Mouse (Mus musculus): Measurements from ENCODE around the gene Cfap73. TPM values are rescaled to one million over a fixed set of nuclear protein-coding genes. Genes with fewer than 3 reads are reported as not detected.
A peak's percentile ranks its signal among the peaks of the same experiment; 100 is the strongest.

The Cfap73 gene
- polyA plus RNA-seq, 1 experiment: 0.30 TPM

DNA sequence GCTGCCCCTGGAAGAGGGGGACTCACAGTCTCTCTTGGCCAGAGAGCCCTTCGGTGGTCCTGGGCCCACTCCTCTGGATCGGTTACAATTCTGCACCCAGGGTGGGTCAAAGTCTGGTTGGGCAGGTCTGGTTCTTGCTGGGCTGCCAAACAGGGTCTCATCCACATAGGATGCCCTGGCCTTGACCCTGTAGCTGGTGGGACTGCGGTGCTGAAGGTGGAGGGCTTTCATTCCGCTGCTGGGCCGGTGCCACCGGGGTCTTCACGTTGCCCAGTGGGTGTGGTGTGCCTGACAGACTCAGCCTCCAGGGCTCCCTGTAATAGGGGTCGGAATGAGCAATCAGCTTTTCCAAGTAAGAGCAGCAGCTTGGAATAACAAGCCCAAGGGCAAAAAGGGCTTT, 22.6 kb downstream of the Cfap73 start:
- DNase-seq (ENCODE audit: low read depth): peak; percentile 34
- TF ChIP-seq POLR2A (IDR thresholded peaks at IDR 0.05; ENCODE audit: borderline replicate concordance, extremely low read depth, insufficient read depth, insufficient read length, poor library complexity, severe bottlenecking) (no peak), CTCF (IDR thresholded peaks at IDR 0.05; ENCODE audit: borderline replicate concordance, extremely low read depth, insufficient read depth, insufficient read length) (no peak)

DNA sequence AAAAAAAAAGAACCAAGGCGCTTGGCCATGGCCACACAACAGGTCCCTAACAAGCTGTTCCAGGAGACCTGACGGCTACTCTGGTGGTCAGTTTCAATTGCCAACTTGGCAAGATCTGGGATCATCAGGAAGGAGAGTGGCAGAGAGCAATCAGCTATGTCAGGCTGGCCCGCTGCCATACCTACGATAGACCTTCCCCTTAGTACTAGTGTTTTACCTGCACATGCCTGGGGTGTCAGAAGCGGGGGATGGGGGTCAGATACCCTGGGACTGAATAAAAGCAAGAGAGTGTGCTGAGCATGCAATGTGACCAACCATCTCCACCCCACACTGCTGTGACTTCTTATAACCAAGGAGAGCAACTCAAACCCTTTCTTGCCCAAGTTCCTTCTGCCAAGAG, 23.1 kb downstream of the Cfap73 start:
- TF ChIP-seq POLR2A (IDR thresholded peaks at IDR 0.05; ENCODE audit: borderline replicate concordance, extremely low read depth, insufficient read depth, insufficient read length, poor library complexity, severe bottlenecking) (no peak), CTCF (IDR thresholded peaks at IDR 0.05; ENCODE audit: borderline replicate concordance, extremely low read depth, insufficient read depth, insufficient read length) (no peak)
- DNase-seq (ENCODE audit: low read depth): no peak

DNA sequence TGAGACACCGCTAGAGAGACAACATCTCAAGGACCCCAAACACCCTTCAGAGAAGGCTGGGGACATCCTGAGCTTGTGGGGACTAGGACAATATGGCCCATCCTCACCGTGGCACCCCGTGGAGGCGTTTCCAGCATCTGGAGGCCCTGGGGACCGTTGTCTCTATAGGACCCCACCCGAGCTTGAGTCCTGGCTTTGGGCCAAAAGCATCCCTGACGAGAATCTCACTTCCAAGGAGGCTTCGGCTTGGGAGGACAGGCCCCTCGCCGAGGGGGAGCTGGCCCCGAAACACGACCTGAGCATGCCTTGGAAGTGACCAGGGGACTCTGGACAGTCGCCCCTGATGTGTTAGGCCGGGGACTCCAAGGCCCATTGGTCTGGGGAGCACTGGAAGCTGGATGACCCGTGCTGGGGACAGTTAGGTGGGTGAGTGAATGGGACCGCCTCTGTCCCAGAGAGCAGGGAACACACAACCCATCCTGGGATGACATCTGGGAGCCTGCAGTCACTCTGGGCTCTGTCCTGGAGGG, 24.7 kb downstream of the Cfap73 start:
- DNase-seq (ENCODE audit: low read depth): no peak

DNA sequence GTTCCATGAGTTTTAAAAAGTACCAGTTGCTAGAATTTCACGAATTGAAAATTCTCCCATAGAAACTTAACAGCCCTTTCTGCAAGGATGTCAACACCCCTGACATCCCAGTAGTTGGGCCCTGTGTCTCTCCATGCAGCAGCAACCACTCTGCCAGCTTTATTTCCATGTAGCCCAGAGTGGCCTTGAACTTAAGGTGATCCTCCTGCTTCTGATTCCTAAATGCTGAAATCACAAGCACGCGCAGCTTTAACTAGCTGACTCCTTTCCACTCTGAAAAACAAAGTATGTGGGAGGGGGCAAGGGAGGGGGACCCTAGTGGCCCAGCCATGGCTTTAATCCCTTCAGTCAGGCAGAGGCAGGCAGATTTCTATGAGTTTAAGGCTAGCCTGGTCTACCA, 26.7 kb downstream of the Cfap73 start:
- TF ChIP-seq CTCF (IDR thresholded peaks at IDR 0.05; ENCODE audit: borderline replicate concordance, extremely low read depth, insufficient read depth, insufficient read length): no peak
- TF ChIP-seq POLR2A (IDR thresholded peaks at IDR 0.05; ENCODE audit: borderline replicate concordance, extremely low read depth, insufficient read depth, insufficient read length, poor library complexity, severe bottlenecking): no peak

More for the DNA sequence above, 24.7 kb downstream of the Cfap73 start:
- TF ChIP-seq POLR2A (IDR thresholded peaks at IDR 0.05; ENCODE audit: borderline replicate concordance, extremely low read depth, insufficient read depth, insufficient read length, poor library complexity, severe bottlenecking) (no peak), CTCF (IDR thresholded peaks at IDR 0.05; ENCODE audit: borderline replicate concordance, extremely low read depth, insufficient read depth, insufficient read length) (no peak)

GRCm38 (mm10) chr5:120606590-120607200, 27.3 kb downstream of the Cfap73 start:
- DNase-seq (ENCODE audit: low read depth): no peak
- TF ChIP-seq CTCF (IDR thresholded peaks at IDR 0.05; ENCODE audit: borderline replicate concordance, extremely low read depth, insufficient read depth, insufficient read length) (no peak), POLR2A (IDR thresholded peaks at IDR 0.05; ENCODE audit: borderline replicate concordance, extremely low read depth, insufficient read depth, insufficient read length, poor library complexity, severe bottlenecking) (no peak)

More for the DNA sequence above, 26.7 kb downstream of the Cfap73 start:
- no peak for DNase-seq (ENCODE audit: low read depth)

DNA sequence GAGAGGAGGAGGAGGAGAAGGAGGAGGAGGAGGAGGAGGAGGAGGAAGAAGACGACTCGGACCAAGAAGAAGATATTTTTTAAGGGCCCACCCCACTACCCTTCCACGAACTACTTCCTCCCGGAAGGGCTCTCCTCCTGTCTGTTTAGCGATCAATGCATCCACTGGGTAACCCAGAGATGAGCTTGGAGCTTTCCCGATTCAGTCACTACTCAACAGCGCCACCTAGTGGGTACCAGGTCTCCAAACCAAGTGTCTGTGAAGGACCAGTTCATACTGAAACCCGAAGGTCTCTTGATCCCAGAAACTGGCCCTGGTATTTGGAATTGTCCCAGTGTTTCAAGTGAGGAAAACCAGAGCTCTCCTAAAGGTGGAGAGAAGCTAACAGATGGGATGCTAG, 28.3 kb downstream of the Cfap73 start:
- peak; percentile 97 for DNase-seq (ENCODE audit: low read depth)
- peak; percentile 27; the same call in 1 of the 2 replicates for TF ChIP-seq POLR2A (IDR thresholded peaks at IDR 0.05; ENCODE audit: borderline replicate concordance, extremely low read depth, insufficient read depth, insufficient read length, poor library complexity, severe bottlenecking)
- peak; percentile 88 for TF ChIP-seq CTCF (IDR thresholded peaks at IDR 0.05; ENCODE audit: borderline replicate concordance, extremely low read depth, insufficient read depth, insufficient read length)

DNA sequence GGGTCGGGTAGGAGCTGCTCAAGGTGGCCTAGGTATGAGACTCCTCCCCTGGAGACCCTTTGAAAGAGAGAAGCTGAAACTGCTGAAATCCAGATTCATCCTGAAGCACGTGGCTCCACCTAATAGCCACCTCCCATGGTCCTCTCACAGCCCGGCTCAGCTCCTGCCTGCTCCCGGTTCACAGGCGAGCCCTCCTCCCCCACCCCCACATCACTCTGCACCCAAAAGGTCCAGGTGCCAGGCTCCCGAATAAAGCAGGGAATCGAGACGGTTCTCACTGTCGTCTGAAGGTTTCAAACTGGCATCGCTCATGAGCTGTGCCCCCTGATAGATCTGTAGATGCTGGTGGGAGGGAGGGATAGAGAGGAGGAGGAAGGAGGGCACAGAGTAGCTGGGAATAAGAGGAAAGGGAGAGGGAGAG, 28.8 kb downstream of the Cfap73 start:
- TF ChIP-seq POLR2A (IDR thresholded peaks at IDR 0.05; ENCODE audit: borderline replicate concordance, extremely low read depth, insufficient read depth, insufficient read length, poor library complexity, severe bottlenecking) (no peak), CTCF (IDR thresholded peaks at IDR 0.05; ENCODE audit: borderline replicate concordance, extremely low read depth, insufficient read depth, insufficient read length) (no peak)
- peak; percentile 28 for DNase-seq (ENCODE audit: low read depth)

DNA sequence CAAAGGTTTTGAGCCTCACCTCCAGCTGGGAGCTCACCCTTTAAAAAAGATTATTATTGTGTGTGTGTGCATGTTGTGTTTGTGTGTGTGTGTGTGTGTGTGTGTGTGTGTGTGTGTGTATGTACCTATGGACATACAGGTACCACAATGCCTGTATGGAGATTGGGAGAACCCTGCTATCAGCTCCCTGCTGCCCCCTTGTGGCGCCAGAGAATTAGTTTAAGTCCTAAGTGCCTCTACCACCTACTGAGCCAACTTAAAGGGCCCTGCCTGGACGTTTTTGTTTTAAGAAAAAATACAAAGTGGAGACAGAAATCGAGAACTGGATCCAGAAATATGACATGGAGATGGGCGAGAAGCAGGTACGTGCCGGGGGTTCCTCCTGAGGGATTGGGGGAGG, 29.2 kb downstream of the Cfap73 start:
- peak; percentile 89 for DNase-seq (ENCODE audit: low read depth)
- TF ChIP-seq POLR2A (IDR thresholded peaks at IDR 0.05; ENCODE audit: borderline replicate concordance, extremely low read depth, insufficient read depth, insufficient read length, poor library complexity, severe bottlenecking): no peak
- peak; percentile 79; the same call in 1 of the 2 replicates for TF ChIP-seq CTCF (IDR thresholded peaks at IDR 0.05; ENCODE audit: borderline replicate concordance, extremely low read depth, insufficient read depth, insufficient read length)

- TF ChIP-seq CTCF (IDR thresholded peaks at IDR 0.05; ENCODE audit: borderline replicate concordance, extremely low read depth, insufficient read depth, insufficient read length): no peak
- TF ChIP-seq POLR2A (IDR thresholded peaks at IDR 0.05; ENCODE audit: borderline replicate concordance, extremely low read depth, insufficient read depth, insufficient read length, poor library complexity, severe bottlenecking): no peak
- no peak for DNase-seq (ENCODE audit: low read depth)
Observed at GRCm38 (mm10) chr5:120603515-120603914, 30.5 kb downstream of the Cfap73 start.

GRCm38 (mm10) chr5:120602210-120602609, 31.8 kb downstream of the Cfap73 start:
- no peak for TF ChIP-seq POLR2A (IDR thresholded peaks at IDR 0.05; ENCODE audit: borderline replicate concordance, extremely low read depth, insufficient read depth, insufficient read length, poor library complexity, severe bottlenecking)
- no peak for TF ChIP-seq CTCF (IDR thresholded peaks at IDR 0.05; ENCODE audit: borderline replicate concordance, extremely low read depth, insufficient read depth, insufficient read length)
- DNase-seq (ENCODE audit: low read depth): no peak

GRCm38 (mm10) chr5:120600946-120601668, 32.9 kb downstream of the Cfap73 start:
- TF ChIP-seq CTCF (IDR thresholded peaks at IDR 0.05; ENCODE audit: borderline replicate concordance, extremely low read depth, insufficient read depth, insufficient read length) (peak; percentile 47), POLR2A (IDR thresholded peaks at IDR 0.05; ENCODE audit: borderline replicate concordance, extremely low read depth, insufficient read depth, insufficient read length, poor library complexity, severe bottlenecking) (no peak)
- DNase-seq (ENCODE audit: low read depth): no peak

Data from brain, embryonic 14.5 days (tissue).